Mouse (Mus musculus): ENCODE data around the gene March7.

The March7 gene

DNA sequence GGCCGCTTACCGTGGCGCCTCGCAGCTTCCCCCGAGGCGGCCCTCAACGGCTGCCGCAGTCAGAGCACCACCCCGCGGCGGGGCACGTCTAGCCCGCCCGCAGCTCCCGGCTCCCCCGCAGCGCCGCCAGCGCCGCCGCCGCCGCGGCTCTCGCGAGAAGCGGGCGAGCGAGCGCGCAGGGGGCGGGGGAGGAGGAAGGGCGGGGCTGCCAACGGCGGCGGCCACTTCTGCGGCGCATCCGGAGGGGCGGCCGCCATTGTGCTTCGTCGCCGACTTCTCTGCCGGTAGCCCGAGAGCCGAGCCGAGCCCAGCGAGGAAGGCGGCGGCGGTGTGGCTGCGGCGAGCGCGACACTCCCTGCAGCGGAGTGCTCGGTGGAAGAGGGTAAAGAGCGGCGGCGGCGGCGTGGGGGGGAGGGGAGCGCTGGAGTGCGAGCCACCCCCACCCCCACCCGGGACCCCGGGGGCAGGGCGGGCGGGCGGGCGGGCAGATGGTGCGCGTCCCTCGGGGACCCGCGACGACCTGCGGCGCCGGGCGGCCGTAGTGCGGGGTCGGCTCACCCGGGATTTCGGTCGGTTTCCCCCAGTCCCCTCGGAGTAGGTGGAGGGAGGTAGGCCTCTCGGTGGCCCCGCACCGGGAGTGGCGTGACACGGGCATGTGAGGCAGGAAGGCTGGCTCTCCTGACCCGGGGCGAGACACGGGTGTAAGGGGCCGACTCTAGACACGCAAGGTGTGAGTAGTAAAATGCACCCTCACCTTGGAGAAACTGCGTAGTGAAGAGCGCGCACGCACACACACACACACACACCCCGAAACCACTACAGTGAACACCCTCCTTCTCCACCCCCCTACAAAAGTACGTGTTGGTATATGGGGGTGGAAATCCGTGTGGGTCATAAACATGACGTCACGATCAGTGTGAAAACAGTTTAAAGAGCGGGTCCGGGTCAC is at the start of gene March7, which contains the start of gene Baz2b:
TSS of gene March7 (plus strand) at position 185 of the 949 bp plus-strand sequence.
TSS of gene Baz2b (minus strand) at position 137 of the 949 bp plus-strand sequence.
- DNase-seq, result peak; percentile 78 to 79

DNA sequence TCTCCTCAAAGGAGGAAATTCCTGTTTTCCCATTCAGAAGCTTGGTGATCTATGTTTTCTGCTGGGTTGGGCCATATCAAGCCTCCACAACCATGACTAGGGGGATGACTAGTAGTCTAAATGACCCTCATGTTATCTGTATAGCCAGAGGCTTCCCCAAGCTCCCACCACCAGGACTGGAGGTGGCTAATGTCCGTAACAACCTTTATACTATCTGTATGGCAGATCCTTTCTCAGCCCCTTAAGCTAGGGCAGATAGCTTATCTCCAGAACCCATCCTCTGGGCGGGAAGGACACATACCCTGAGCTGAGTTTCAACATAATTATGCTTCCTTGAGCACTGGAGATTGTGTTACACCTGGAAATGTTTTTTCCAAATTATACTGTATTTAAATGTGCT is 45.9 kb upstream of the March7 start:
- DNase-seq, result no peak

DNA sequence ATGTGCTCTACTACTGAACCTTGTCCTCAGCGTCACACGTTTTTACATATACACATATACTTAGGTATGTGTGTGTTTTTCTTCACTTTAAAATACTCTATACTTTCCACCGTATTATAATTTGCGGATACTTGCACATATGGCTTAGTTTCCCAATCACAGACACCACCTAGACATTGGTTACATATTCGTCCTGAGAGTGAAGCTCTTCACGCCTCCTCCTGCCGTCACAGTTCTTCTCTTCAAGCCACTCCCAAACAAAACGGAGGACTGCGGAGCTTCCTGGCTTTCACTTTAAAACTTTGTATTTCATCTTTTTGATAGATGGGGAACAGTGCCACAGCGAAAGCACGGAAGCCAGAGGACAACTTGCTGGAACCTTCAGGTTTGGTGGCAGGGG is 44.0 kb upstream of the March7 start:
- DNase-seq, result no peak

GRCm38 (mm10) chr2:60166878-60167277 is 42.8 kb upstream of the March7 start:
- DNase-seq, result no peak

GRCm38 (mm10) chr2:60171786-60172530 is 37.7 kb upstream of the March7 start:
- DNase-seq, result peak; percentile 62 to 84

DNA sequence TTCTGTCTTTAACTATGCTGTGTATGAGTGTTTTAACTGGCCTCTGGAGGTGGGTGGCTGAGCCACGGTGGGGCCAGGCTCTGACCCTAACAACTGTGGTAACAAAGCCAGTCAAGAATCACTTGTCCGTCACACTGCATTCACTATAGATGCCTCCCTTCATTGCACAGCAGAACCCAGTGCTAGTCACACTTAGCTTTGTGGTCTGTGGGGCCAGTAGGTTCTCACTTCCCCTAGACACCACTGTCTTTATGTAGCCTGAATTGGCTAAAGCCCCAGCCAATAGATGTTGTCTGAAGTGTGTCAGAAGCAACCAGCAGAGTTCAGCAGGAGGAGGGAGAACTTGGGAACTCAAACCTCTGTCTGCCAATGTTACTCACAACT is 37.2 kb upstream of the March7 start:
- DNase-seq, result no peak

- no peak for DNase-seq
These were observed 36.5 kb upstream of the March7 start for GRCm38 (mm10) chr2:60173190-60173589.

GRCm38 (mm10) chr2:60173595-60173994 is 36.1 kb upstream of the March7 start:
- no peak for DNase-seq

- DNase-seq, result no peak
These were observed 34.6 kb upstream of the March7 start for GRCm38 (mm10) chr2:60175078-60175477.

- DNase-seq, result no peak
These were observed 33.6 kb upstream of the March7 start for GRCm38 (mm10) chr2:60176087-60176486.

DNA sequence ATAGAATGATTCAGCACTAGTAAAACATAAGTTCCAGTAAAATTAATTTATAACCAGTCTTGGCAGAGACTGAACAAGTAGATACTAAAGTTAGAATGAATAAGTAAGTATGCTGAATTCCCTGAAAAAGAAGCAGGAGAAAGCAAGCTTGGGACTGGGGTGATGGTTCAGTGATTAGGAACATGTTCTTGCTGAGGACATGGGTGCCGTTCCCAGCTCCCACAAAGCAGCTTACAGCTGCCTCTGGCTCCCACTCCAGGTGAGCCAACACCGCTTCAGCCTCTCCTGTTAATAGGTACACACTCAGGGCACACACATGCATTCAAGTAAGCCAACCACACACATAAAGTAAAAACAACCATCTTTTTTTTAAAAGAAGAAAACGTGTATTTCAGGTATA is 32.2 kb upstream of the March7 start:
- DNase-seq, result peak; percentile 34 to 58

DNA sequence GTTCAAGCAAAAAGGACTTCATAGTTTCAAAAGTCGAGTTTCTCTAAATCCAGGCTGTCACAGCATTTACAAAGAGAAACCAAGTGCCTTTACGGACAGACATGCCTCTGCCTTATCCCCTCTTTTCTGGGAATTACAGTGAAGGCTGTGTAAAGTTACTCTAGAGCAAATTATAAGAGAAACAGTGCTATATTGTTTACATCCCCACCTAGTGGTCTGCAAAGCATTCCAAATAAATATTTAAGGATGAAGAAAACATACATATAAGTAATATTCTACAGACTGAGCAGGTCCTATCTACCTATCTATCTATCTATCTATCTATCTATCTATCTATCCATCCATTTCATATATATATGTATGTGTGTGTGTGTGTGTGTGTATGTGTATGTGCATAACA is 28.0 kb upstream of the March7 start:
- DNase-seq, result no peak

GRCm38 (mm10) chr2:60196841-60197240 is 12.8 kb upstream of the March7 start:
- DNase-seq, result no peak

DNA sequence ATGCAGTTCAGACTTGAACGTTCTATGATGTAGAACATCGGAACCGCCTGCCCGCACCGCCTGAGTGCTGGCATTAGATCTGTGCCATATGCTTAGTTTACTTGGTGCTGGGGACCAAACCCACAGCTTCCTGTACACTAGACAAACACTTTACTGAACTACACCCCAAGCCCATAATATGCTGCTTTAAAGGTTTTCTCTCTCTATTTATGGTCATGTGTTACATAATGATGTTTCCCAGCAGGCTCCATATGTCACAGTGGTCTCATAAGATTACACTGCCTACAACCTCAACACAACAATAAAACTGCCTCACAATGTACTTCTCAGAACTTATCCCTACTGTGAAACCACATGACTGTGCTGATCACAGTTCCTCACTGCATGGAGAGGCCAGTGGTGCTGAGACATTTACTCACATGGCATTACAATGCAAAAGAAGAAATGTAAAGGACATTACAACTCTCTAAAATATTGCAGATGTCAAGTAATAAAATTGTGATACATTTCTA is 9.6 kb upstream of the March7 start:
- DNase-seq, result no peak

GRCm38 (mm10) chr2:60200667-60201066 is 9.0 kb upstream of the March7 start:
- peak; percentile 32 to 62 for DNase-seq

DNA sequence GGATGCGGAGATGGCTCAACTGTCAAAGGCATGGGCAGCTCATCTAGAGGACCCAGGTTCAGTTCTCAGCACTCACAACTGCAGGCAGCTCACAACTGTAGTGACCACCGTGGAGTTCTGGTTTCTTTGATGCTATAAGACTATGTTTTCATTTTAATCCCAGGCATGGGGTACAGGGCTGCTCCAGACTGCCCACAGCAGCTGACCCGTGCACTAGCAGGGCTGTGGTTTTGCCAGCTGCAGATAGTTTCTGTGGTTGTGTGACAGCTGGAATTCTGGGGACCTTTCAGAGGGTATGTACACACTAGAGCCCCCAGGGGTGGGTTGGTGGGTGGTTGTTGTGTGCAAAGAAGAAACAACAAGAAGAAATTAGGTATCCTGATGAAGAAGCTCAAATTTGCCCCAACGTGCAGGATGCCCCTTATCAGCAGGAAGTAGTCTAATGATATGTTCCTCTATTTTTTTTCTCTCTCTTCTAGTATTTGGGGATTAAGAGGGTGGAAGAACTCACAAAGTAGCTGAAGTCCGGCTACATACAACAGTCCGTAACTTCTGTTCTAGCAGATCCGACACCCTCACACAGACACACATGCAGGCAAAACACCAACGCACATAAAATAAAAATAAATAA is 6.7 kb upstream of the March7 start:
- no peak for DNase-seq

- DNase-seq, result no peak
These were observed 6.0 kb upstream of the March7 start for GRCm38 (mm10) chr2:60203733-60204132.

GRCm38 (mm10) chr2:60204162-60204561 is 5.5 kb upstream of the March7 start:
- no peak for DNase-seq

- DNase-seq, result no peak
These were observed 3.9 kb upstream of the March7 start for GRCm38 (mm10) chr2:60205795-60206194.

DNA sequence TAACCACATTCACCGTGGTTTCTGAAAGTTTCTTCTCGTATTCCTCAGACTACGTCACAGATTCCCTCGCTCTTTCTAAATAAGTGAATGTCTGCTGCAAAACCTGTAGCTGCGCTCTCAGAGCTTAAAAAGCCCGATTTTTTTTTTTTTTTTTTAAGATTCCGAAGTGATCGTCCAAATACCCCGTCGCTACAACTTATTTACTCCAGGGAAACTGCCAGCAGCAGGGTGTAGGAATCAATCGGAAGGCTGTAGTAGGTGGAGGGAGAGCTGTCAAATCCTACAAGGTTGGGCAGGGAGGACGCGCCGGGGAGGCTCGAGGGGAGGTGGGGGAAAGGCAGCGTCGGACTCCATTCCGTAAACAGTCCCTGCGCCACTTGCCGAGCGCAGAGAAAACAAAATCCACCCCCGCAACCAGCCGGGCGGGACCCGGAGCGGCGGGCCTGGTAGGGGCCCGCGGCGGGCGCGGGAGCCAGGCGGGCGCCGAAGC is 520 bp upstream of the March7 start:
- DNase-seq, result peak; percentile 26 to 51

DNA sequence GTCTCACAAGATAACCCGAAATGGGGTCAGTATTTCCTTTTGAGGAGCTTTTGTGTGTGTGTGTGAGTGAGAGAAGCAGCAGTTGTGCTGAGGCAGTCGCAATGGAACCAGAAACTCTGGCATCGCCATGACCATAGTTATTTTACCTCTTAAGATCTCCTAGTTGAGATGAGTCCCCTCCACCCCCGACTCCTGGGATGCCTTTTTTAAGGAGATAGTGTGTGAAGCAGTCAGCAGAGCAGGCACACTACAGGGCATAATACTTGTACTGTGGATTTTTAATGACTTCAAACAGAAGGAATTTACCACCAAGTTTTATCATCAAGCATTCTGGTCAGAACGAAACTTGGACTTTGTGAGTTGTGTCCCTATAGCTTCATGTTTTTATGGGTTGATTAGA is 1.1 kb downstream of the March7 start:
- no peak for DNase-seq

DNA sequence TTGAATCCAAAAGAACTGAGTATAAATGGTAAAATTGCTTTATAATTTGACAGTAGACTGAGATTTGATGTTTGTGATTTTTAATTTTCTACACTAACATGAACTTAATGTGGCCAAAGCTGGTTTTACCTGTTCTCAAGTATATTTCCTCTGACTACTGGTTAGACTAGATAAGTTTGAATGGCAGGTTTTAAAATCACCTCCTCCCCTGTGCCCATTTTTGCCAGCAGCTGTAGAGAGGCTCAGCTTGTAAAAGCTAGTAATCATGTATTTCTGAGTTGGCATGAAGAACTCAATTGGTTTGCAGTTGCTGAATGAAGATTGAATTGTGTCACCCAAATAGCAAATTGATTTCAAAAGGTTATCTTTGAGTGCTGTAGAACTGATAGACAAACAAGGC is 2.8 kb downstream of the March7 start:
- DNase-seq, result no peak

DNA sequence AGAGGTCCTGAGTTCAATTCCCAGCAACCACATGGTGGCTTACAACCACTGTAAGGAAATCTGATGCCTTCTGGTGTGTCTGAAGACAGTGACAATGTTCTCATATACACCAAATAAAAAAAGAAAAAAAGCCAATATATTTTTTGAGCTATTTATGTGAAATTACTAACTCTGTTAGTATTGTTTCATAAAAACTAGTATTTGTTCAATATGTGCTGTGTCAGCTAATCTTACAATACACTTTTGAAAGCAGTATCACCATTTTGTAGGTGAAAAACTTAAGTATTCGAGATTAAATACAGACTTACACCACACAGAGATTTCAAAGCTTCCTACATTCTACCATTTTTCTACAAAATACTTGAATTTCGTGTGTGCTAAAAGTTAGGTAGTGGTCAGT is 5.0 kb downstream of the March7 start:
- DNase-seq, result no peak

Data from kidney, adult 8-10 months (tissue).